In the genomic region with DNA sequence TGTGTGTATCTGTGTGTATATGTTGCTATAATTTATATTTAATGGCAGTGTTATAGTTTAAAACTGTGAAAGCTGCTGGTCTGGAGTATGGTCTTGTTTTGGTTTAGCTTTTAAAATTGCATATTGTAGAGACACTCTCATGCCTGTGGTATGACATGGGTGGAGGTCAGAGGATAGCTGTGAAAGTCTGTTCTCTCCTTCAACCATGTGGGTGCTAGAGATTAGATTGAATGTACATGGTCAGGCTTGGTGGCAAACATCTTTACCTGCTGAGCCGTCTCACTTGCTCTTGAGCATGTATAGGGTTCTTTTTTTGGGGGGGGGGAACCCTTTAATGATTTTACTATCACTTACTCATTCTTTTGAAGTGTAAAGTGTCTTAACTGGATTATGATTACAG, we compare ENCODE assay signal across 17 mouse cellular contexts. TPM values are rescaled to one million over a fixed set of nuclear protein-coding genes. Genes with fewer than 3 reads are reported as not detected.
"Had no signal": no experiment of that assay in that cellular context is flagged by ENCODE, and none has a peak within 500 bp of the region (broad histone marks: within the 10 kb centered on the region; RNA-seq: fewer than 3 reads in every experiment).

No protein-coding gene starts in this region.

- DNase-seq: kidney, adult 18-20 months; kidney, postnatal 10 days; lung, embryonic 14.5 days; lung, postnatal 10 days; lung, postnatal 4 days; right cerebral cortex, adult 18-20 months; right cerebral cortex, postnatal 25 days; thymus, postnatal 4 days had no signal

- H3K9me3 ChIP-seq: limb, embryonic 15.5 days; midbrain, embryonic 13.5 days; neural tube, embryonic 15.5 days had no signal

- H3K4me1 ChIP-seq: limb, embryonic 15.5 days; megakaryocyte, embryonic 14.5 days; midbrain, embryonic 13.5 days; neural tube, embryonic 15.5 days had no signal

- H3K36me3 ChIP-seq: limb, embryonic 15.5 days; midbrain, embryonic 13.5 days; neural tube, embryonic 15.5 days had no signal

- H3K4me2 ChIP-seq: limb, embryonic 15.5 days; lung, embryonic 14.5 days; midbrain, embryonic 13.5 days; neural tube, embryonic 15.5 days had no signal

- ATAC-seq: midbrain, embryonic 13.5 days had no signal

- H3K9ac ChIP-seq: limb, embryonic 15.5 days; lung, embryonic 14.5 days; midbrain, embryonic 13.5 days; neural tube, embryonic 15.5 days had no signal

- H3K4me3 ChIP-seq: limb, embryonic 15.5 days; megakaryocyte, embryonic 14.5 days; midbrain, embryonic 13.5 days; myocyte; neural tube, embryonic 15.5 days had no signal

- H3K27ac ChIP-seq: limb, embryonic 15.5 days; midbrain, embryonic 13.5 days; neural tube, embryonic 15.5 days had no signal

RNA-seq across cellular contexts. Expression of a gene that starts 23.9 kb away (rescaled TPM):
- polyA plus RNA-seq: intestine, embryonic 14.5 days; kidney, embryonic 14.5 days; limb, embryonic 11.5 days; neural tube, embryonic 11.5 days had no signal
